Mouse (Mus musculus) thymus, adult 2 months (tissue): ENCODE results near the gene Tspan9. TPM values are rescaled to one million over a fixed set of nuclear protein-coding genes. Genes with fewer than 3 reads are reported as not detected.

ENCODE experiments used
- DNase-seq: peaks from one replicate; pipeline ENCODE4 v3.0.0; 2021
- H3K27ac ChIP-seq: fragments of 200-500 bp; 2 replicates; pipeline ENCODE4 v1.5.1; 2012; ENCODE audit warnings: low read length, control low read depth; ENCODE audit not compliant: control insufficient read depth, insufficient read depth
- H3K27me3 ChIP-seq: fragments of 200-500 bp; 2 replicates; pipeline ENCODE4 v1.6.1; 2012; ENCODE audit warnings: mild to moderate bottlenecking, low read length, moderate library complexity, mixed read lengths; ENCODE audit not compliant: control insufficient read depth, insufficient read depth
- H3K36me3 ChIP-seq: fragments of 200-500 bp; 2 replicates; pipeline ENCODE4 v1.6.1; 2012; ENCODE audit warnings: mild to moderate bottlenecking, low read length, moderate library complexity; ENCODE audit not compliant: control insufficient read depth, insufficient read depth
- H3K4me1 ChIP-seq: fragments of 200-500 bp; replicated peaks from 2 replicates; pipeline ENCODE4 v1.6.1; 2012; ENCODE audit warnings: low read length; ENCODE audit not compliant: control insufficient read depth, insufficient read depth
- H3K4me3 ChIP-seq: fragments of 200-500 bp; 2 replicates; pipeline ENCODE4 v1.5.1; 2012; ENCODE audit warnings: mild to moderate bottlenecking, low read length, control low read depth, moderate library complexity; ENCODE audit not compliant: control insufficient read depth, insufficient read depth
- CTCF ChIP-seq: fragments of 200-500 bp; IDR thresholded peaks from 2 replicates; pipeline ENCODE4 v1.5.1; 2012; ENCODE audit warnings: mild to moderate bottlenecking, control low read depth, low read length, moderate library complexity, borderline replicate concordance; ENCODE audit not compliant: control insufficient read depth, poor library complexity, insufficient read depth; ENCODE audit errors: extremely low read depth
- POLR2A ChIP-seq: fragments of 200-500 bp; IDR thresholded peaks from 2 replicates; pipeline ENCODE4 v1.6.1; 2012; ENCODE audit warnings: mild to moderate bottlenecking, low read length, control low read depth, moderate library complexity; ENCODE audit not compliant: control insufficient read depth, poor library complexity, insufficient read depth; ENCODE audit errors: extremely low read depth
- WGBS: fragments of 180-500 bp; shearing (Covaris S2); methylation state at CpG from one replicate; pipeline ENCODE4 v1.1.7; 2018; 5-methylcytosine and 5-hydroxymethylcytosine counted together
- polyA plus RNA-seq: library from polyadenylated mRNA; depleted of rRNA; stranded (reverse); fragments of >200 nt; gene quantifications from 2 replicates; pipeline ENCODE4 v1.2.3, GENCODE M21; 2012

Tspan9 gene
- polyA plus RNA-seq, 1 experiment, result 36.7 TPM

DNA sequence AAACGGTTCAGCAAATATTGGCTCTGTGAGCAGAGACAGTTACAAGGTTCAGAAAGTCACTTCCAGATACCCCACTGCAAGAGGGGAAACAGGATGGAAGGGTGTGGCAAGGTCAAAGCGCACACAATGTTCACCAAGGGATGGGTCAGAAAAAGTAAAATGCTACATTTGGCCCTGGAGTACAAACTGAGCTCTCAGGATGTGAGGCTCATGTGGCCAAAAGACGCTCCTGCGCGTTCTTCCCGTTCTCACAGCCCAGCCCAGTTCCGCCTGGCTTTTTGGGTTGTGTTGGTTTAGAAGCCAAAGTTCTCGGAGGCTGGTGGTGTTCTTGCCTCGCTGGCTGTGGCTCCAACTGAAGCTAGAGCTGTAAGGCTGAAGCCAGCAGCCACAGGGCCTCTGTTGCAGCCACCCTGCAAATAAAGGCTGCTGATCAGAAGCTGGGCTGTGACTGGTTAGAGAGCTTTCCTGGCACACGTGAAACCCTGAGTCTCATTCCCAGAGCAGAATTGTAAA, 9.7 kb downstream of the Tspan9 start:
- DNase-seq, result no peak
- H3K4me3 ChIP-seq, result no peak overlapping the region
- H3K4me1 ChIP-seq, result no peaks in the 10 kb centered on the region
- no peaks in the 10 kb centered on the region for H3K27me3 ChIP-seq
- TF ChIP-seq CTCF, result no peak
- no peaks in the 10 kb centered on the region for H3K36me3 ChIP-seq
- H3K27ac ChIP-seq, result no peak overlapping the region
- 86% methylated on average over 10 of the region's 10 CpGs for WGBS

DNA sequence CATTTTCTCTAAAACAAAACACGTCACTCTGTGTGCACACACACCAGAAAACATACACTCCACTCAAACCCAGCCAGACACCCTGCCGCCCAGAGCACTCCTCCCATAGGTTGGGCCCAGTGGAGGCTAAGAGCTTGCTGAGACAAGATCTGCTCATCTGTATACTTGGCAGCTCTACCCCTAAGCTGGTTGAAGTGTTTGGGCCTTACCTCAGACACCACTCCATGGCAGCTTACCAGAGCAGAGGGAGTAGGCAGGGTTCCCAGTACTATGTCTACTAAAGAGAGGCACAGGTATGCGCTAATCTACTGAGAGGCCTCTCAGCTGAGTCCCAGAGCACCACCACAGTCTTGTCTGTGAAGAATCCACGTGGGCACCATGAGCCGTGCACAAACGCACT, 10.8 kb downstream of the Tspan9 start:
- no peaks in the 10 kb centered on the region for H3K36me3 ChIP-seq
- no peak overlapping the region for H3K4me3 ChIP-seq

DNA sequence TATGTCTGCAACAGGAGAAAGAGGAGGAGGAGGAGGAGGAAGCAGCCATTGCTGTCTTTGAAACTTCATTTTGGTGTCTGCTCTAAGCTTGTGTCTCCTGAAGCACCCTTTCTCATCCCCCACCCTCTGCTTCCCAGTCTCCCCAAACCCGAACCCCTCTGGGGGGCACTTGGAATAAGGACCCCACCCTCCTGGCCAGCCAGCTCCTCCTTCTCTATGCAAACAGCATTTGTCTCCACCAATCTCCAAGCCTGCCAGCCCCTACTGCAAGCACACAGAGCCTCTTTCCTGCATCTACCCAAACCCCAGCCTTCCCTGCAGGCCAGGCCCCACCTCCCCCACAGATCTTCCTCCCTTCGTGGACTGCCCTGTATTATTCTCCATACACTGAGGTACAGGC, 12.0 kb downstream of the Tspan9 start:
- DNase-seq, result no peak
- no peaks in the 10 kb centered on the region for H3K27me3 ChIP-seq
- H3K27ac ChIP-seq, result no peak overlapping the region
- no peak for TF ChIP-seq POLR2A
- TF ChIP-seq CTCF, result no peak
- 89% methylated on average over 2 of the region's 2 CpGs for WGBS
- H3K4me3 ChIP-seq, result no peak overlapping the region
- H3K36me3 ChIP-seq, result no peaks in the 10 kb centered on the region
- no peaks in the 10 kb centered on the region for H3K4me1 ChIP-seq

More for the DNA sequence above, 10.8 kb downstream of the Tspan9 start:
- Histone ChIP-seq H3K27me3 (no peaks in the 10 kb centered on the region), H3K27ac (no peak overlapping the region), H3K4me1 (no peaks in the 10 kb centered on the region)
- TF ChIP-seq POLR2A, result no peak
- TF ChIP-seq CTCF, result no peak
- no peak for DNase-seq
- 97% methylated on average over 6 of the region's 6 CpGs for WGBS

DNA sequence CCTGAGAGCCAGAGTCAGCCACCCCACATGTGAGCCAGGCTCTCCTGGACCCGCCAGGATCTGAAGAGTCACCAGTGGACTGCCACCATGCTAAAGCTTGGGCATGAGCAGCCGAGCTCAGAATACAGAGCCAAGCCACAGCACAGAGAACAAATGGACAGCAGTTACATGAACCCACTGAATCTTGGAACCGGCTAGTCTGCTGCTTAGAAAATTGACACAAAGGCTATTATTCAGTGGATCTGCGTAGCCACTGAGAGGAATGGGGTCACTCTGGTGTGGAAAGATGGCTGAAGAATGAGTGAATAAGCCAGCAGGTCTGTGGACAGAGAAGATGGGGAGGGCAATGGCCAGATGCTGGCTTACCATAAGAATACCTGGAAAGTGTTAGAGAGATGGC, 12.7 kb downstream of the Tspan9 start:
- 94% methylated on average over 4 of the region's 4 CpGs for WGBS
- Histone ChIP-seq H3K27me3 (no peaks in the 10 kb centered on the region), H3K27ac (no peak overlapping the region), H3K36me3 (no peaks in the 10 kb centered on the region), H3K4me1 (no peaks in the 10 kb centered on the region), H3K4me3 (no peak overlapping the region)
- no peak for DNase-seq
- TF ChIP-seq CTCF (no peak), POLR2A (no peak)

DNA sequence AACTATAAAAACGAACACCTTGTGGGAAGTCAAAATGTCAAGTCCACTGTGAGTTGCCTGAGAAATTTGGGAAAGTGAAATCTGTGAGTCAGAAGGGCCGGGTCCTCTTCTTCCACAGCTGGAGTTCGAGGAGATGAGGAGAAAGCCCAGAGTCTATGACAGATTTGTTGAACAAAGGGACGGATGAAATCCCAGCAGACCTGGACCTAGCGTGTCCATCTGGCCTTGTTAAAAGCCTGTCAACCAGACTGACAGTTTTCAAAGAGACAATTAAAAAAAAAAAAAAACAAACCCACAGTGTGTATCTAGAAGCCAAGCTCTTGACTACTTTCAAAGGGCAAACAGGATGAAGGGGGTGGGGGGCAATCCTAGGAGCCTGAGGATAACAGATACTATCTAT, 14.0 kb downstream of the Tspan9 start:
- DNase-seq, result no peak
- WGBS, result 89% methylated on average over 5 of the region's 5 CpGs
- Histone ChIP-seq H3K36me3 (no peaks in the 10 kb centered on the region), H3K27ac (no peak overlapping the region), H3K27me3 (no peaks in the 10 kb centered on the region), H3K4me3 (no peak overlapping the region), H3K4me1 (no peaks in the 10 kb centered on the region)
- TF ChIP-seq POLR2A (no peak), CTCF (no peak)

DNA sequence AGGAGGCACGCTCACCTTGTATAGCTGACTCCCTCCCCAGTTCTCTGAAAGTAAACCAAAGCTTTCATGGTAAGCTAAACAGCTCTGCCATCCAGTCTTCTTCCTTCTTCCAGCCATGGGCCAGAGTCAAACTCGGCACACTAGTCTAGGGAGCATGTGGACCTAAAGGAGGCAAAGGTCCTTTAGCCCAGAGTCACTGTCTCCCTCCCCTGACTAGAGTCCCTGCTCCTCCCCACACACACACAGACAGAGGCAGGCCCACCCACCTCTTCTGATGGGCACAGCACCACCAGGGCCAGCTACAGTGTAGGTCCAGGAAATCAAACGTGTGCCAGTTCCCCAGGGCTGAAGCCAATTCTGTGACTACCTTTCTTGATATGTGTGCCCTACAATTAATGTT, 16.1 kb downstream of the Tspan9 start:
- WGBS, result 92% methylated on average over 3 of the region's 3 CpGs
- H3K36me3 ChIP-seq, result no peaks in the 10 kb centered on the region
- no peak overlapping the region for H3K27ac ChIP-seq
- H3K4me3 ChIP-seq, result no peak overlapping the region
- H3K4me1 ChIP-seq, result no peaks in the 10 kb centered on the region
- no peak for DNase-seq
- TF ChIP-seq POLR2A, result no peak
- no peak for TF ChIP-seq CTCF
- no peaks in the 10 kb centered on the region for H3K27me3 ChIP-seq

DNA sequence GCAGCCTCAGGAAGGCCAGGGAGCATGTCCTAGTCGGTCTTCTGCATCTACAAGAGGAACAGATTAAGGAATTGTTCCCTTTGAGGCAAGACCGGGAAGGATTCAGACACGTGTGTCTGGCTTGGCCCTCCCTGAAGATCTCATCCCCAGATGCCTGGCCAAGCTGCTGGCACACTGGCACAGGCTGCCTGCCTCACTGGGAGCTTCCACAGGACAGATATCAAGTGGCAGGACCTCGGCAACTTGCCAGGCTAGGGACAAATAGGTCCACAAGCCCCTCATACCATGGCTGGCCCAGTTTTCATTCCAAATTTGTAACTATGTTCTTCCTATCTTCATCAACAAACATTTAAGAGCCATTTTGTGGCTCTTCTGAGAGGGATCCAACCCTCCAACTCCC, 16.5 kb downstream of the Tspan9 start:
- no peak for DNase-seq
- Histone ChIP-seq H3K4me3 (no peak overlapping the region), H3K27ac (no peak overlapping the region), H3K27me3 (no peaks in the 10 kb centered on the region), H3K4me1 (no peaks in the 10 kb centered on the region), H3K36me3 (no peaks in the 10 kb centered on the region)
- TF ChIP-seq CTCF (no peak), POLR2A (no peak)
- 88% methylated on average over 4 of the region's 4 CpGs for WGBS
